Comparison of ENCODE assay signal across 13 mouse cellular contexts in genomic region chr16:28491711-28492110, GRCm38 (mm10).
DNase-seq lines count a peak whose midpoint lies in the region; ATAC-seq and TF ChIP-seq lines count a peak whose summit lies in the region.
"Had no signal": no experiment of that assay in that cellular context is flagged by ENCODE, and none has a peak within 500 bp of the region (broad histone marks: within the 10 kb centered on the region; RNA-seq: fewer than 3 reads in every experiment).

No protein-coding gene starts in this region.

- no peak overlapping the region for H3K4me2 ChIP-seq in embryonic facial prominence, embryonic 14.5 days (ENCODE audit: low read depth, low read length)
- H3K4me2 ChIP-seq in lung, embryonic 14.5 days, result no peak overlapping the region
- H3K4me2 ChIP-seq in forebrain, embryonic 16.5 days (ENCODE audit: low read length), result peak overlapping the region; percentile 6
- H3K4me2 ChIP-seq: heart, embryonic 13.5 days; midbrain, embryonic 11.5 days had no signal

- peaks cover 6% of the 10 kb centered on the region for H3K27me3 ChIP-seq in embryonic facial prominence, embryonic 14.5 days (replicated peaks; ENCODE audit: control insufficient read depth, insufficient read depth, low read length)
- H3K27me3 ChIP-seq in embryonic facial prominence, embryonic 10.5 days (replicated peaks; ENCODE audit: low read depth, poor library complexity, severe bottlenecking), result 0 out of 2 replicates have a peak, but pooled peaks cover 7% of the 10 kb centered on the region
- H3K27me3 ChIP-seq in lung, embryonic 14.5 days (ENCODE audit: insufficient read depth, low read length), result 0 out of 2 replicates have a peak, but pooled peaks cover 5% of the 10 kb centered on the region
- H3K27me3 ChIP-seq in forebrain, embryonic 16.5 days (replicated peaks; ENCODE audit: control insufficient read depth, insufficient read depth, low read length), result no peaks in the 10 kb centered on the region

- TF ChIP-seq POLR2A in olfactory bulb, adult 2 months (IDR thresholded peaks at IDR 0.05; ENCODE audit: insufficient read depth, low read depth, low read length), result no peak

- peak; percentile 41 for DNase-seq in embryonic facial prominence, embryonic 14.5 days (ENCODE audit: low spot score)
- no peak for DNase-seq in embryonic facial prominence, embryonic 10.5 days (ENCODE audit: low spot score)
- DNase-seq in lung, embryonic 14.5 days, result peak; percentile 39
- DNase-seq in lung, adult 18-20 months, result no peak
- no peak for DNase-seq in heart, postnatal 4 days
- no peak for DNase-seq in urinary bladder, postnatal 14 days (ENCODE audit: low spot score)
- DNase-seq: liver had no signal

- no peaks in the 10 kb centered on the region for H3K4me1 ChIP-seq in embryonic facial prominence, embryonic 14.5 days (ENCODE audit: control insufficient read depth, insufficient read depth, low read length)
- peaks cover 4% of the 10 kb centered on the region; the same call in 1 of the 2 replicates for H3K4me1 ChIP-seq in embryonic facial prominence, embryonic 10.5 days
- H3K4me1 ChIP-seq in lung, embryonic 14.5 days (ENCODE audit: insufficient read depth), result no peaks in the 10 kb centered on the region
- peaks cover 13% of the 10 kb centered on the region for H3K4me1 ChIP-seq in forebrain, embryonic 16.5 days (replicated peaks; ENCODE audit: control insufficient read depth, insufficient read depth, low read length)
- H3K4me1 ChIP-seq in olfactory bulb, adult 2 months (ENCODE audit: control insufficient read depth, insufficient read depth, low read length), result peaks cover 7% of the 10 kb centered on the region
- H3K4me1 ChIP-seq: heart, embryonic 13.5 days had no signal

- 21% methylated on average over 6 of the region's 6 CpGs for WGBS in embryonic facial prominence, embryonic 14.5 days
- WGBS in embryonic facial prominence, embryonic 10.5 days, result 45% methylated on average over 6 of the region's 6 CpGs
- WGBS in lung, embryonic 14.5 days, result 19% methylated on average over 6 of the region's 6 CpGs
- WGBS in forebrain, embryonic 16.5 days, result 5% methylated on average over 6 of the region's 6 CpGs
- WGBS in olfactory bulb, adult 2 months, result 16% methylated on average over 6 of the region's 6 CpGs

- no peak overlapping the region for H3K4me3 ChIP-seq in embryonic facial prominence, embryonic 14.5 days (ENCODE audit: low read depth, low read length)
- H3K4me3 ChIP-seq in embryonic facial prominence, embryonic 10.5 days, result no peak overlapping the region
- no peak overlapping the region for H3K4me3 ChIP-seq in lung, embryonic 14.5 days (ENCODE audit: low read depth, low read length)
- H3K4me3 ChIP-seq in forebrain, embryonic 16.5 days (replicated peaks; ENCODE audit: low read length), result no peak overlapping the region
- no peak overlapping the region; the same call in 1 of the 2 replicates for H3K4me3 ChIP-seq in olfactory bulb, adult 2 months (ENCODE audit: insufficient read depth, low read depth, low read length)
- H3K4me3 ChIP-seq: heart, embryonic 13.5 days; layer of hippocampus, adult 2 months had no signal

- no peak for ATAC-seq in embryonic facial prominence, embryonic 14.5 days (ENCODE audit: low read depth)
- ATAC-seq in lung, embryonic 14.5 days (ENCODE audit: insufficient read depth), result no peak
- peak; percentile 65 for ATAC-seq in forebrain, embryonic 16.5 days
- ATAC-seq: intestine, embryonic 16.5 days had no signal

- H3K36me3 ChIP-seq in embryonic facial prominence, embryonic 14.5 days (ENCODE audit: control insufficient read depth, insufficient read depth, low read length), result no peaks in the 10 kb centered on the region
- H3K36me3 ChIP-seq in embryonic facial prominence, embryonic 10.5 days (replicated peaks), result no peaks in the 10 kb centered on the region
- no peaks in the 10 kb centered on the region for H3K36me3 ChIP-seq in lung, embryonic 14.5 days (ENCODE audit: insufficient read depth)
- no peaks in the 10 kb centered on the region for H3K36me3 ChIP-seq in forebrain, embryonic 16.5 days (ENCODE audit: control insufficient read depth, insufficient read depth)
- H3K36me3 ChIP-seq: heart, embryonic 13.5 days had no signal

- no peak overlapping the region for H3K27ac ChIP-seq in embryonic facial prominence, embryonic 14.5 days (replicated peaks; ENCODE audit: low read depth, low read length)
- H3K27ac ChIP-seq in embryonic facial prominence, embryonic 10.5 days (replicated peaks), result no peak overlapping the region
- H3K27ac ChIP-seq in lung, embryonic 14.5 days (ENCODE audit: low read depth), result no peak overlapping the region
- H3K27ac ChIP-seq in forebrain, embryonic 16.5 days (ENCODE audit: low read length), result no peak overlapping the region
- H3K27ac ChIP-seq in olfactory bulb, adult 2 months (ENCODE audit: insufficient read depth, low read depth, low read length), result peak overlapping the region; percentile 45
- H3K27ac ChIP-seq: heart, embryonic 13.5 days; layer of hippocampus, adult 2 months had no signal

- TF ChIP-seq CTCF in lung, embryonic 14.5 days (IDR thresholded peaks at IDR 0.05; ENCODE audit: low read depth), result no peak
- no peak for TF ChIP-seq CTCF in olfactory bulb, adult 2 months (IDR thresholded peaks at IDR 0.05; ENCODE audit: insufficient read depth, low read depth, low read length)

- H3K9me3 ChIP-seq in embryonic facial prominence, embryonic 14.5 days (ENCODE audit: control insufficient read depth, low read length), result no peaks in the 10 kb centered on the region
- H3K9me3 ChIP-seq in embryonic facial prominence, embryonic 10.5 days, result no peaks in the 10 kb centered on the region
- H3K9me3 ChIP-seq in lung, embryonic 14.5 days (ENCODE audit: low read depth, low read length), result no peaks in the 10 kb centered on the region
- H3K9me3 ChIP-seq in forebrain, embryonic 16.5 days (ENCODE audit: control insufficient read depth, low read length), result no peaks in the 10 kb centered on the region
- H3K9me3 ChIP-seq: heart, embryonic 13.5 days had no signal

- H3K9ac ChIP-seq in embryonic facial prominence, embryonic 14.5 days (ENCODE audit: low read depth, low read length), result no peak overlapping the region
- H3K9ac ChIP-seq in lung, embryonic 14.5 days, result no peak overlapping the region
- no peak overlapping the region for H3K9ac ChIP-seq in forebrain, embryonic 16.5 days (replicated peaks; ENCODE audit: low read depth, low read length)
- H3K9ac ChIP-seq: heart, embryonic 13.5 days had no signal

Comparison
In these comparisons a context has a peak if more than half of its experiments do, and no peak if none do; other contexts are left out.
1. DNase-seq: peak in embryonic facial prominence, embryonic 14.5 days (single experiment) and lung, embryonic 14.5 days (single experiment); none in embryonic facial prominence, embryonic 10.5 days (single experiment), lung, adult 18-20 months (0 of 2), heart, postnatal 4 days (single experiment) and urinary bladder, postnatal 14 days (single experiment).